Mouse (Mus musculus) bone marrow, adult 2 months (tissue): ENCODE data around the gene Pltp. TPM values are rescaled to one million over a fixed set of nuclear protein-coding genes. Genes with fewer than 3 reads are reported as not detected.
"Not testable (repeated sequence)": the region's sequence is repeated elsewhere in the genome, so short reads cannot be mapped to it uniquely, and the experiment has no call there.

ENCODE experiments used
- H3K27ac ChIP-seq: fragments of 200-500 bp; 2 replicates; pipeline ENCODE4 v1.5.1; 2012; ENCODE audit warnings: low read depth, mild to moderate bottlenecking, control low read depth, inconsistent platforms, low read length; ENCODE audit not compliant: control insufficient read depth, poor library complexity, insufficient read depth
- H3K4me1 ChIP-seq: fragments of 200-500 bp; 2 replicates; pipeline ENCODE4 v1.6.1; 2011; ENCODE audit warnings: low read length; ENCODE audit not compliant: control insufficient read depth, insufficient read depth
- H3K4me3 ChIP-seq: fragments of 200-500 bp; replicated peaks from 2 replicates; pipeline ENCODE3; 2011; ENCODE audit warnings: mild to moderate bottlenecking, low read depth, low read length, control low read depth; ENCODE audit not compliant: control insufficient read depth
- CTCF ChIP-seq: fragments of 200-500 bp; IDR thresholded peaks from 2 replicates; pipeline ENCODE4 v1.5.1; 2011; ENCODE audit warnings: low read length, control low read depth; ENCODE audit not compliant: control insufficient read depth, insufficient read depth
- POLR2A ChIP-seq: fragments of 200-500 bp; IDR thresholded peaks from 2 replicates; pipeline ENCODE4 v1.6.1; 2011; ENCODE audit warnings: low read depth, mild to moderate bottlenecking, control low read depth, low read length, borderline replicate concordance; ENCODE audit not compliant: control insufficient read depth
- WGBS: fragments of 180-500 bp; shearing (Covaris S2); methylation state at CpG from one replicate; pipeline ENCODE4 v1.1.7; 2018; 5-methylcytosine and 5-hydroxymethylcytosine counted together
- polyA plus RNA-seq: library from polyadenylated mRNA; stranded (reverse); fragments of >200 nt; gene quantifications from 2 replicates; pipeline ENCODE4 v1.2.4, GENCODE M21; 2011; ENCODE audit warnings: low replicate concordance; ENCODE audit not compliant: missing spikeins, insufficient read depth, insufficient read length

The Pltp gene
- polyA plus RNA-seq, 1 experiment: 6.5 TPM

DNA sequence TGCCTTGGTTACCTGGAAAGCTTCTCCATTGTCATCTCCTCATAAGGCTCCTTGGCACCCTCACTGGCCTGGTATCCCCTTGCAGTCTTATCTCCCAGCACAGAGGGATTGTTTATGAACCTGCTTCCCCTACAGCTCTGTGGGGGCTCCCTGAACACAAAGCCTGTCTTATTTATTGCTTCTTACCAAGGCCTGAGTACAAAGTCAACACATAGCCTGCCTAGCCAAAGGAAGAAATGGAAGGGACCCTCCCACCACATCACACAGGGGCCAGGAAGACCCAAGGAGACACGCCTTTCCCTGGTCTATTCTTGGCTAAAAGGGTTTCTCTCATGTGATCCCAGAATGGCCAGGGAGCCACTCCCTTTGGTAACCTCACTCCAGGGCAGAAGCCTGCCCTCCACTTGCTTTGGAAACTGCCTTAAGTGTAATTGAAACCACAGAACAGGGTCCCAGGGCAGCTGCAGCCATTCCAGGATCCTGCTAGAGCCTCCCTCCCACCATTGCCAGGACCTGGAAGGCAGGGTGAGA lies 16.8 kb upstream of the Pltp start:
- H3K4me1 ChIP-seq: peaks cover 2% of the 10 kb centered on the region; the same call in 1 of the 2 replicates
- no peak for TF ChIP-seq CTCF
- TF ChIP-seq POLR2A: no peak
- no peak overlapping the region for H3K4me3 ChIP-seq
- H3K27ac ChIP-seq: no peak overlapping the region
- WGBS: 51% methylated on average over 1 of the region's 1 CpGs

DNA sequence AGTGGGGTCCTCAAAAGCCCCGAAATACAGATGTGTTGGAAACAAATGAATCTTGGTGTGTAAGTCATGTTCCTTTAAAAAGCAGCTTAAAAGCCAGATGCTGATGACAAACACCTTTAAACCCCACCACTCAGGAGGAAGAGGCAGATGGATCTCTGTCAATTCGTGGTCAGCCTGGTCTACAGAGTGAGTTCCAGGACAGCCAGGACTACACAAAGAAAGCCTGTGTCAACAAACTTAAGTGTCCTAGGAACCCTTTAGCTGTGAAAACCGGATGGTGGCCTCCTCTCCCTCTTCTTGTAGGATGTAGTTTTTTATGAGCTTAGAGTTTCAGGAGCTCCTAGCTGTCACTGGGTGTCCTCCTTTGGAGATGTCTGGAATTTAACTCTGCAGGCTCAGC lies 16.1 kb upstream of the Pltp start:
- WGBS: 60% methylated on average over 3 of the region's 3 CpGs
- Histone ChIP-seq H3K4me3 (no peak overlapping the region), H3K27ac (no peak overlapping the region), H3K4me1 (peaks cover 4% of the 10 kb centered on the region; the same call in 1 of the 2 replicates)
- TF ChIP-seq CTCF (no peak), POLR2A (no peak)

DNA sequence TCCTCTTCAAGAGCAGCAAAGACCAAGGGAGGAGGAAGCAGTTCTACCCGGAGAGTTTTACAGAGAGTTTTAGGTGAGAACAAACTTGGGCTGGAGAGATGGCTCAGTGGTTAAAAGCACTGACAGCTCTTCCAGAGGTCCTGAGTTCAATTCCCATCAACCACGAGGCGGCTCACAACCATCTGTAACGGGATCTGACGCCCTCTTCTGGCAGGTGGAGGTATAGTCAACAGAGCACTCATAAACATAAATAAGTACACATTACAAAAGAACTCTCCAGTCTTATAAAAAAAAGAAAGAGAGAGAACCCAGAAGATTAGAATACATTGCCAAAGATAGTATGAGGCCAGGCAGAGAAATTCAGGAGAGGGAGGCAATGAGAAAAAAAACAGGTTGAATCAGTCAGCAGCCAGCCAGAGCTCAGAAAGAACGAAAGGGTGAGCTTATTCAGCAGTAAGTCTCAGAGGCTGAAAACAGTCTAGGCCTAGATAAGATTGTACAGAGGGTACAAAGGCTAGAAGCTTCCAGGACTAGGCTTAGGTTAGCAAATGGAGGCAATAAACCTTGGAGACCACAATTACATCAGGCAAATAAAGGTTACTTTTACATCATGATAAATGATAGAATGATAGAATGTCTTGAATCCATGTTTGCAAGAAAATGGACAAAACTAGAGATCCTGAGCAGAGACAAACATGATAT lies 14.2 kb upstream of the Pltp start:
- TF ChIP-seq POLR2A: no peak
- no peak overlapping the region for H3K4me3 ChIP-seq
- peaks cover 3% of the 10 kb centered on the region; the same call in 1 of the 2 replicates for H3K4me1 ChIP-seq
- H3K27ac ChIP-seq: no peak overlapping the region
- WGBS: 56% methylated on average over 6 of the region's 6 CpGs

DNA sequence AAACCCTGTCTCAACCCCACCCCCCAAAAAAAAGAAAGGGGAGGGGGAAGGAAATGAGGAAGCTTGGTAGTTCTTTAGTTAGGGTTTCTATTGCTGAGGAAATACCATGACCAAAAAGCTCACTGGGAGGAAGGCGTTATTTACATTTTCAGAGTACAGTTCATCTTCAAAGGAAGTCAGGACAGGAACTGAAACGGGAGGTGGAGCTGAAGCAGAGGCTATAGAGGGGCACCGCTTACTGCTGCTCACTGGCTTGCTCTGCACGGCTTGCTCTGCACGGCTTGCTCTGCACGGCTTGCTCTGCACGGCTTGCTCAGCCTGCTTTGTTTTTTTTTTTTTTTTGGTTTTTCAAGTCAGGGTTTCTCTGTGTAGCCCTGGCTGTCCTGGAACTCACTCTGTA lies 11.0 kb upstream of the Pltp start:
- TF ChIP-seq CTCF: no peak
- TF ChIP-seq POLR2A: peak; percentile 43; the same call in 1 of the 2 replicates
- 21% methylated on average over 7 of the region's 7 CpGs for WGBS
- Histone ChIP-seq H3K4me1 (peaks cover 7% of the 10 kb centered on the region), H3K4me3 (no peak overlapping the region), H3K27ac (peak overlapping the region; percentile 82)

DNA sequence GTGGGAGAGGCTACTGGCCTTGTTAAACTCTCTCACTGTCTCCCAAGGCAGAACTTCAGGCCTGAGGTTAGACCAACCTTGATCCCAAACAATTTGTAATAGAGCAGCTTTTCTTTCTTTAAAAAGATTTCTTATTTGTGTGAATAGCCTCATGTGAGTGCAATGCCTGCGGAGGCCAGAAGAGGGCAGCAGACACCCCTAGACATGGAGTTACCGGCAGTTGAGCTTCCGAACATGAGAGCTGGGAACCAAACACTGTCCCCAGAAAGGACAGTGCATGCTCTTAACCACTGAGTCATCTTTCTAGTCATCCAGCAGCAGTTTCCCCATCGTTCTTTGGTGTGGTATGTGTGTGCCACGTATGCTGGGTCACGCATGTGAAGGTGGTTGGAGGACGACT lies 10.1 kb upstream of the Pltp start:
- Histone ChIP-seq H3K27ac (peak overlapping the region; percentile 82), H3K4me1 (peaks cover 7% of the 10 kb centered on the region), H3K4me3 (no peak overlapping the region)
- TF ChIP-seq POLR2A (no peak), CTCF (peak; percentile 62)
- 94% methylated on average over 7 of the region's 7 CpGs for WGBS

DNA sequence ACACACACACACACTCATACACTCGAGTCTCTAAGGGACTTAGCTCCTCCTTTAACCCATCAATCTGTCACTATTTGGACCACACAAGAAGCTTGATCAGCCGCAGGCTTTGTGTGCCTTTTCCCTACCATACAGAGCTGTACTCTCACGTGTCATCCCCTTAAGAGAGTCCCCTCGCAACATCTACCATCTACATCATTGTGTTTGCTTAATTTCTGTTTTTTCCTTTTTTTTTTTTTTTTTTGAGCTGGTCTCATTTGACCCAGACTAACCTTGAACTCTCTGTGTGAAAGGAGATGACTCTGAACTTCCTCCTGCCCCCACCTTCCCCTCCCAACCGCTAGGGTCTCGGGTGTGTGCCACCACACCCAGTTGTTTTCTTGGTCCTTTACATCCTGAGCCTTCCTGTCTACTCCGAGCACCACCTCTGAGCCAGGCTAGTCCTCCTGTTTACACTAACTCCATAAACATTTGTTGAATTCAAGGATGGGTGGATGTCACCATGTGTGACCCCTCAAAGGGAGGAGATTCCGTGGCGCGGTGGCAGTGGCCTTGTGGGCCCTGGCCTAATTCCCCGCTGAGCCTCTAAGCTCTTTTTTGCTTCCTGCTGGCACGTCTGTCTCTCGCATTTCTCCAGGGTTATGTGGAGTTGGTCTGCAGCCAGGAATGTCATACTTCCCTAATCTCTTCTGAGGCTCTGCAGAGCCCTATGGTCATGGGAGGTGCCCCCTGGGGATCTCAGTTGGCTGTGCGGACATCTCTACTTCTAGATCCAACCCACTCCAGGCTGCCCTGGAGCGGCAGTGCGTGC lies 9.4 kb upstream of the Pltp start:
- Histone ChIP-seq H3K27ac (peak overlapping the region; percentile 82), H3K4me1 (peaks cover 7% of the 10 kb centered on the region), H3K4me3 (no peak overlapping the region)
- TF ChIP-seq POLR2A: no peak
- TF ChIP-seq CTCF: no peak
- WGBS: 18% methylated on average over 16 of the region's 16 CpGs

DNA sequence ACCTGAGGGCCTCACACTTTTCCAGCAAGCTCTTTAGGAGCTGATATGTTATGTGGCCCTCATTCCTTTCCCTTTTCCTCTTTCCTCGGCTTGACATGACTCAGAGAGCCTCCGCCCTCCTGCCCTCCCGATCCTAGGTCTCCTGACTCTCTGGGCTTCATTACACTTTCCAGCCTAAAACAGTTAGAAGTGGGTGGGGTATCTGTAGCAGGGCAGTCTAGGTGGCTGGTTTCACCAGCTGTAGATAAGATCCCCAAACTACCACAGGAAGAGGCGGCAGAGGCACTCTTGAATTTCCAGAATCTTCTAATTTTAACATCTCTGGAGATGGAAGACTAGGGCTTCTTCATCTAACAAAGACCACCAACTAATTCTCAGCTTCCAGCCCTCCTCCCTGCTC lies 7.1 kb upstream of the Pltp start:
- H3K27ac ChIP-seq: no peak overlapping the region
- TF ChIP-seq CTCF (no peak), POLR2A (no peak)
- H3K4me1 ChIP-seq: peaks cover 7% of the 10 kb centered on the region
- 57% methylated on average over 4 of the region's 4 CpGs for WGBS
- no peak overlapping the region for H3K4me3 ChIP-seq

DNA sequence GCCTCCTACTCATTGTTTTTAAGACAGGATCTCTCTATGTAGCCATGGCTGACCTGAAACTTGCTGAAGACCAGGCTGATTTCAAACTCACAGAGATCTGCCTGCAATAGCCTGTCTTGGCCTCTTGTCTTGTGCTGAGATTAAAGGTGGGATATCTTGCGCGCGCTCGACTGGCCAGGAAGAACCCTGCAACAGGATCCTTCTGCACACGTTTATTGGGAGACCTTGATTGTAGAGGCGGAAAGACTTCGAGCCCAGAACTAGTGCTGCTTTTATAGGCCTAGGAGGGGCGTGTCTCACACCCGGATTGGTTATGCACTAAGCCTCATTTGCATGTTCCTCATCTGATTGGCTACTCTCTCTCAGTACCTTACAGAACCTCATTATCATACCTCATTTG lies 5.9 kb upstream of the Pltp start:
- not testable (repeated sequence) for H3K27ac ChIP-seq, H3K4me1 ChIP-seq, H3K4me3 ChIP-seq
- WGBS: 97% methylated on average over 8 of the region's 9 CpGs
